Mouse (Mus musculus) layer of hippocampus, postnatal 25 days (tissue): ENCODE measurements around the gene Gm960. TPM values are rescaled to one million over a fixed set of nuclear protein-coding genes. Genes with fewer than 3 reads are reported as not detected.

Experiments
- DNase-seq, 2 experiments: peaks; one replicate each; pipeline ENCODE4 v3.0.0; 2022; ENCODE audit warnings: mixed read lengths in 2 of 2, low spot score in 1 of 2; ENCODE audit errors: extremely low spot score in 1 of 2
- total RNA-seq, 2 experiments: library from RNA; stranded (reverse); gene quantifications; 2 replicates each; pipeline ENCODE4 v1.2.3; 2021

The Gm960 gene
- total RNA-seq, 2 experiments from 2014 or later: 1.1 to 2.5 TPM

- no peak for DNase-seq
These were observed 13.8 kb upstream of the Gm960 start for GRCm38 (mm10) chr19:4712156-4712780.

GRCm38 (mm10) chr19:4711601-4712155 lies 13.2 kb upstream of the Gm960 start:
- no peak for DNase-seq

GRCm38 (mm10) chr19:4711098-4711600 lies 12.7 kb upstream of the Gm960 start, which contains the start of gene Sptbn2:
TSS of gene Sptbn2 (plus strand) at chr19:4711167.
- DNase-seq: peak in 1 of 2 experiments; percentile 59

GRCm38 (mm10) chr19:4708765-4709164 lies 10.3 kb upstream of the Gm960 start:
- DNase-seq: no peak

- no peak for DNase-seq
These were observed 2.8 kb upstream of the Gm960 start for GRCm38 (mm10) chr19:4701221-4701620.

GRCm38 (mm10) chr19:4700656-4701055 lies 2.2 kb upstream of the Gm960 start:
- no peak for DNase-seq

GRCm38 (mm10) chr19:4699821-4700220 lies 1.4 kb upstream of the Gm960 start:
- DNase-seq: no peak

- no peak for DNase-seq
These were observed 388 bp upstream of the Gm960 start for GRCm38 (mm10) chr19:4698856-4699255.

GRCm38 (mm10) chr19:4697721-4698120 lies 747 bp downstream of the Gm960 start:
- no peak for DNase-seq

GRCm38 (mm10) chr19:4697121-4697520 lies 1.3 kb downstream of the Gm960 start:
- DNase-seq: no peak

GRCm38 (mm10) chr19:4694346-4694745 lies 4.1 kb downstream of the Gm960 start:
- no peak for DNase-seq

- DNase-seq: no peak
These were observed 26.1 kb downstream of the Gm960 start for GRCm38 (mm10) chr19:4672401-4672800.

- DNase-seq: no peak
These were observed 27.7 kb downstream of the Gm960 start for GRCm38 (mm10) chr19:4670776-4671175.

- no peak for DNase-seq
These were observed 31.7 kb downstream of the Gm960 start for GRCm38 (mm10) chr19:4666815-4667214.

- DNase-seq: no peak
These were observed 40.3 kb downstream of the Gm960 start for GRCm38 (mm10) chr19:4658156-4658555.

- peak in 1 of 2 experiments; percentile 38 for DNase-seq
These were observed 51.5 kb downstream of the Gm960 start for GRCm38 (mm10) chr19:4646917-4647492.

GRCm38 (mm10) chr19:4644271-4644670 lies 54.2 kb downstream of the Gm960 start:
- DNase-seq: peak in 1 of 2 experiments; percentile 71

GRCm38 (mm10) chr19:4635986-4636385 lies 62.5 kb downstream of the Gm960 start:
- no peak for DNase-seq

- DNase-seq: peak in 1 of 2 experiments; percentile 82
These were observed 69.6 kb downstream of the Gm960 start for GRCm38 (mm10) chr19:4628819-4629218.

GRCm38 (mm10) chr19:4625829-4626535 lies 72.5 kb downstream of the Gm960 start:
- no peak for DNase-seq

- DNase-seq: peak; percentile 89 to 93
These were observed 73.2 kb downstream of the Gm960 start, which contains the start of gene Rce1 for GRCm38 (mm10) chr19:4625179-4625828. TSS of gene Rce1 (minus strand) at chr19:4625641.
